Mouse (Mus musculus) erythroblast, embryonic 14.5 days (primary cell): ENCODE measurements around the gene Creb3.

Experiments
- GATA1 ChIP-seq: IDR thresholded peaks from 2 replicates; pipeline ENCODE4 v1.6.1; 2012; ENCODE audit warnings: low read length, inconsistent platforms, mixed read lengths
- TAL1 ChIP-seq: IDR thresholded peaks from 3 replicates; pipeline ENCODE4 v1.6.1; 2012; ENCODE audit warnings: low read length, inconsistent platforms, mixed read lengths

- TF ChIP-seq GATA1 (no peak), TAL1 (no peak)
Observed at GRCm38 (mm10) chr4:43580721-43581120, 18.6 kb downstream of the Creb3 start.
